Mouse (Mus musculus) frontal cortex, postnatal 14 days (tissue): ENCODE data around the gene Hrc.

Experiments used
- DNase-seq, 2 experiments: peaks; one replicate each; pipeline ENCODE4 v3.0.0; 2022; ENCODE audit warnings: low spot score in 2 of 2

Hrc gene

GRCm38 (mm10) chr7:45365742-45366651 is 30.9 kb downstream of the Hrc start:
- DNase-seq = peak in 1 of 2 experiments; percentile 30

- no peak for DNase-seq
Observed at GRCm38 (mm10) chr7:45366652-45367019, 31.5 kb downstream of the Hrc start, which contains the start of gene Ppfia3. TSS of gene Ppfia3 (minus strand) at chr7:45367019.

- peak; percentile 98 for DNase-seq
Observed at GRCm38 (mm10) chr7:45367020-45367880, 32.2 kb downstream of the Hrc start.

- DNase-seq = no peak
Observed at GRCm38 (mm10) chr7:45368178-45368577, 33.1 kb downstream of the Hrc start.

GRCm38 (mm10) chr7:45369022-45369745 is 34.1 kb downstream of the Hrc start:
- no peak for DNase-seq

GRCm38 (mm10) chr7:45369836-45370474 is 34.9 kb downstream of the Hrc start:
- DNase-seq = peak; percentile 33 to 46

GRCm38 (mm10) chr7:45370475-45371311 is 35.6 kb downstream of the Hrc start, which contains the start of gene Lin7b:
TSS of gene Lin7b (minus strand) at chr7:45370583.
- DNase-seq = peak; percentile 91

- DNase-seq = no peak
Observed at GRCm38 (mm10) chr7:45372371-45372770, 37.3 kb downstream of the Hrc start.

- DNase-seq = no peak
Observed at GRCm38 (mm10) chr7:45374620-45375019, 39.5 kb downstream of the Hrc start.

GRCm38 (mm10) chr7:45376057-45376456 is 41.0 kb downstream of the Hrc start:
- peak in 1 of 2 experiments; percentile 9 for DNase-seq

- DNase-seq = no peak
Observed at GRCm38 (mm10) chr7:45386077-45386476, 51.0 kb downstream of the Hrc start.
